Comparison of ENCODE assay signal across 26 mouse cellular contexts in the genomic region with DNA sequence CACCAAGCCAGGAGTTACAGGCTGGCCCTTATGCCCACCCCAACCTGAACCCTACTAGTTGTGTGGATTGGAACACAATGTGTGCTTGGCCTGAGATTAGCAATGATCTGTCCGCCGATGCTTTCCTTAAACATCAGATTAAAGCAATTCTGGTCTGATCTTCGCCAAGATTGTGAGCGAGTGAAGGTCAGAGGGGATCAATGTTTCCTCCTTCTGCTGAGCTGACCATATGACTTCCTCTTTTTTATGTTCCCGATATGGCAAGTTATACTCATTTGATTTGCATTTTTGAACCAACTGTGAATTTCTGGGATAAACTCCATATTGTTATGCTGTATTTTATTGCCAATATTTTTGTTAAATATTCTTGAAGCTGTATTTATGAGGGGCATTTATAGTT.
DNase-seq lines count a peak whose midpoint lies in the region; ATAC-seq and TF ChIP-seq lines count a peak whose summit lies in the region.
"Had no signal": no experiment of that assay in that cellular context is flagged by ENCODE, and none has a peak within 500 bp of the region (broad histone marks: within the 10 kb centered on the region; RNA-seq: fewer than 3 reads in every experiment).

No protein-coding gene starts in this region.

- H3K27ac ChIP-seq in layer of hippocampus, adult 2 months: peak overlapping the region; percentile 14; the same call in 1 of the 2 replicates
- H3K27ac ChIP-seq: embryonic facial prominence, embryonic 13.5 days; embryonic facial prominence, embryonic 15.5 days; forebrain, embryonic 10.5 days; forebrain, embryonic 13.5 days; forebrain, embryonic 15.5 days had no signal

- peak; percentile 68 for ATAC-seq in granulocyte monocyte progenitor cell, adult 5-6 weeks (replicated peaks; ENCODE audit: poor library complexity, severe bottlenecking)
- peak; percentile 72 for ATAC-seq in megakaryocyte progenitor cell, adult 5-6 weeks (replicated peaks; ENCODE audit: poor library complexity)
- ATAC-seq: activated CD4-positive, CD25-positive, alpha-beta regulatory T cell, adult 4 months; forebrain, embryonic 13.5 days; forebrain, embryonic 15.5 days; forebrain, postnatal 0 days; Patski had no signal

- H3K4me3 ChIP-seq in layer of hippocampus, adult 2 months: no peak overlapping the region
- H3K4me3 ChIP-seq: embryonic facial prominence, embryonic 13.5 days; embryonic facial prominence, embryonic 15.5 days; erythroblast, embryonic 14.5 days; forebrain, embryonic 10.5 days; forebrain, embryonic 13.5 days; forebrain, embryonic 15.5 days had no signal

- no peak for DNase-seq in layer of hippocampus, adult 2 months (ENCODE audit: low spot score in 2 of 2)
- DNase-seq in layer of hippocampus, postnatal 14 days (ENCODE audit: low spot score in 2 of 2): no peak
- DNase-seq in A20 (ENCODE audit: low read depth, low spot score) (peak; percentile 5), MN1 (ENCODE audit: low spot score) (no peak)
- DNase-seq in urinary bladder, postnatal 10 days (ENCODE audit: low spot score): no peak
- no peak for DNase-seq in adrenal gland, adult 18-20 months (ENCODE audit: low spot score in 2 of 2)
- DNase-seq: adrenal gland, adult 2 months; adrenal gland, postnatal 10 days; adrenal gland, postnatal 25 days; cerebellum, adult 11-12 months; cerebellum, adult 2 months; cerebellum, adult 9-10 months; cerebellum, postnatal 10 days; cerebellum, postnatal 25 days; embryo, embryonic 11 days; forebrain, postnatal 0 days had no signal

- no peak for TF ChIP-seq CTCF in layer of hippocampus, adult 2 months (conservative IDR thresholded peaks at IDR 0.05)
